Mouse (Mus musculus): ENCODE results near the gene Atp8b2.

GRCm38 (mm10) chr3:89982426-89982825 is 19.1 kb upstream of the Atp8b2 start:
- TF ChIP-seq CTCF (IDR thresholded peaks at IDR 0.05; ENCODE audit: low read depth) (0 out of 2 replicates have a peak, but pooled peaks have one; percentile 4), EP300 (optimal IDR thresholded peaks at IDR 0.05) (no peak)

Data from stomach, postnatal 0 days (tissue).